In genomic region chr4:152324641-152325562, GRCm38 (mm10) we compare ENCODE assay signal across 8 mouse cellular contexts. TPM values are rescaled to one million over a fixed set of nuclear protein-coding genes. Genes with fewer than 3 reads are reported as not detected.
A peak's percentile ranks its signal among the peaks of the same experiment; 100 is the strongest.
DNase-seq lines count a peak whose midpoint lies in the region; ATAC-seq lines count a peak whose summit lies in the region.

No protein-coding gene starts in this region.

- H3K4me1 ChIP-seq in heart, embryonic 16.5 days (ENCODE audit: control insufficient read depth, insufficient read depth, low read length), result peaks cover 19% of the 10 kb centered on the region
- H3K4me1 ChIP-seq in hindbrain, embryonic 13.5 days (replicated peaks), result peaks cover 22% of the 10 kb centered on the region
- H3K4me1 ChIP-seq in midbrain, embryonic 13.5 days (replicated peaks), result peaks cover 30% of the 10 kb centered on the region

- peak overlapping the region; percentile 47 for H3K27ac ChIP-seq in heart, embryonic 16.5 days (ENCODE audit: low read length)
- no peak overlapping the region for H3K27ac ChIP-seq in hindbrain, embryonic 13.5 days
- H3K27ac ChIP-seq in midbrain, embryonic 13.5 days, result no peak overlapping the region

- peak overlapping the region; percentile 66 for H3K9ac ChIP-seq in heart, embryonic 16.5 days (ENCODE audit: low read length)
- no peak overlapping the region for H3K9ac ChIP-seq in hindbrain, embryonic 13.5 days
- H3K9ac ChIP-seq in midbrain, embryonic 13.5 days (replicated peaks), result no peak overlapping the region

- peak overlapping the region; percentile 61 for H3K4me2 ChIP-seq in heart, embryonic 16.5 days (ENCODE audit: low read depth, low read length)
- peak overlapping the region; percentile 88 for H3K4me2 ChIP-seq in hindbrain, embryonic 13.5 days
- H3K4me2 ChIP-seq in midbrain, embryonic 13.5 days (replicated peaks), result peak overlapping the region; percentile 28

- no peaks in the 10 kb centered on the region for H3K27me3 ChIP-seq in heart, embryonic 16.5 days (ENCODE audit: control insufficient read depth, insufficient read depth, low read length)
- 0 out of 2 replicates have a peak, but pooled peaks cover 12% of the 10 kb centered on the region for H3K27me3 ChIP-seq in hindbrain, embryonic 13.5 days
- H3K27me3 ChIP-seq in midbrain, embryonic 13.5 days, result no peaks in the 10 kb centered on the region

- peak; percentile 15 for ATAC-seq in heart, embryonic 16.5 days (replicated peaks; ENCODE audit: extremely low read depth, insufficient read depth, low FRiP score)
- ATAC-seq in hindbrain, embryonic 13.5 days (ENCODE audit: low FRiP score), result peak; percentile 44
- ATAC-seq in midbrain, embryonic 13.5 days, result peak; percentile 57

- no peaks in the 10 kb centered on the region for H3K9me3 ChIP-seq in heart, embryonic 16.5 days (replicated peaks; ENCODE audit: control insufficient read depth, low read length)
- no peaks in the 10 kb centered on the region for H3K9me3 ChIP-seq in hindbrain, embryonic 13.5 days
- no peaks in the 10 kb centered on the region for H3K9me3 ChIP-seq in midbrain, embryonic 13.5 days

- DNase-seq in heart, adult 11 months, result no peak
- DNase-seq in R1 (ENCODE audit: low read depth, low spot score), result peak; percentile 64
- no peak for DNase-seq in urinary bladder, postnatal 25 days (ENCODE audit: low spot score)
- DNase-seq in cerebellum, adult 11 months, result no peak
- DNase-seq in urinary bladder, adult 18-20 months (ENCODE audit: low spot score in 2 of 2), result no peak

- WGBS in heart, embryonic 16.5 days, result 43% methylated on average over 16 of the region's 16 CpGs
- WGBS in hindbrain, embryonic 13.5 days, result 58% methylated on average over 16 of the region's 16 CpGs
- 55% methylated on average over 16 of the region's 16 CpGs for WGBS in midbrain, embryonic 13.5 days

- H3K4me3 ChIP-seq in heart, embryonic 16.5 days (ENCODE audit: low read length), result peak overlapping the region; percentile 83
- H3K4me3 ChIP-seq in hindbrain, embryonic 13.5 days, result peak overlapping the region; percentile 95
- peak overlapping the region; percentile 86 for H3K4me3 ChIP-seq in midbrain, embryonic 13.5 days (replicated peaks)

- peaks cover 17% of the 10 kb centered on the region for H3K36me3 ChIP-seq in heart, embryonic 16.5 days (ENCODE audit: control insufficient read depth, insufficient read depth)
- H3K36me3 ChIP-seq in hindbrain, embryonic 13.5 days, result peaks cover 14% of the 10 kb centered on the region
- H3K36me3 ChIP-seq in midbrain, embryonic 13.5 days, result peaks cover 17% of the 10 kb centered on the region

RNA-seq across cellular contexts. Expression of gene Rpl22, which starts 0.6 kb away (rescaled TPM):
- 186 and 190 TPM in 2 replicates for polyA plus RNA-seq in heart, embryonic 16.5 days (2015; fragmentation: Nextera tagmentation; extraction: Ambion mirVana)
- polyA plus RNA-seq in hindbrain, embryonic 13.5 days (2015; fragmentation: Nextera tagmentation; extraction: Ambion mirVana), result 205 and 218 TPM in 2 replicates
- 213 and 217 TPM in 2 replicates for polyA plus RNA-seq in midbrain, embryonic 13.5 days (2015; fragmentation: Nextera tagmentation; extraction: Ambion mirVana)

RNA-seq across cellular contexts. Expression of gene Rnf207, which starts 6.1 kb away (rescaled TPM):
- polyA plus RNA-seq in heart, embryonic 16.5 days (2015; fragmentation: Nextera tagmentation; extraction: Ambion mirVana), result 118 and 122 TPM in 2 replicates
- polyA plus RNA-seq in hindbrain, embryonic 13.5 days (2015; fragmentation: Nextera tagmentation; extraction: Ambion mirVana), result 5.2 and 7.7 TPM in 2 replicates
- polyA plus RNA-seq in midbrain, embryonic 13.5 days (2015; fragmentation: Nextera tagmentation; extraction: Ambion mirVana), result 4.7 TPM in 2 replicates

RNA-seq across cellular contexts. Expression of gene Chd5, which starts 13.5 kb away (rescaled TPM):
- 0.02 and 0.04 TPM in 2 replicates for polyA plus RNA-seq in heart, embryonic 16.5 days (2015; fragmentation: Nextera tagmentation; extraction: Ambion mirVana)
- polyA plus RNA-seq in hindbrain, embryonic 13.5 days (2015; fragmentation: Nextera tagmentation; extraction: Ambion mirVana), result 38.7 and 38.9 TPM in 2 replicates
- polyA plus RNA-seq in midbrain, embryonic 13.5 days (2015; fragmentation: Nextera tagmentation; extraction: Ambion mirVana), result 30.0 and 32.1 TPM in 2 replicates

RNA-seq across cellular contexts. Expression of gene Icmt, which starts 27.9 kb away (rescaled TPM):
- 19.3 and 23.3 TPM in 2 replicates for polyA plus RNA-seq in heart, embryonic 16.5 days (2015; fragmentation: Nextera tagmentation; extraction: Ambion mirVana)
- polyA plus RNA-seq in hindbrain, embryonic 13.5 days (2015; fragmentation: Nextera tagmentation; extraction: Ambion mirVana), result 17.2 and 18.4 TPM in 2 replicates
- 18.1 and 19.0 TPM in 2 replicates for polyA plus RNA-seq in midbrain, embryonic 13.5 days (2015; fragmentation: Nextera tagmentation; extraction: Ambion mirVana)

RNA-seq across cellular contexts. Expression of gene Hes3, which starts 33.4 kb away (rescaled TPM):
- polyA plus RNA-seq in heart, embryonic 16.5 days (2015; fragmentation: Nextera tagmentation; extraction: Ambion mirVana), result not detected in 2 replicates
- 0.38 and 0.79 TPM in 2 replicates for polyA plus RNA-seq in hindbrain, embryonic 13.5 days (2015; fragmentation: Nextera tagmentation; extraction: Ambion mirVana)
- polyA plus RNA-seq in midbrain, embryonic 13.5 days (2015; fragmentation: Nextera tagmentation; extraction: Ambion mirVana), result 1.4 and 2.5 TPM in 2 replicates

Comparison
In these comparisons a context has a peak if more than half of its experiments do, and no peak if none do; other contexts are left out.
1. H3K4me2 ChIP-seq: peak in every context shown above with its lines; median percentile 88 in hindbrain, embryonic 13.5 days; 61 in heart, embryonic 16.5 days; 28 in midbrain, embryonic 13.5 days.
2. RNA of gene Rnf207, which starts 6.1 kb away (polyA plus RNA-seq): 118 to 122 TPM in heart, embryonic 16.5 days; 5.2 to 7.7 TPM in hindbrain, embryonic 13.5 days and 4.7 TPM in midbrain, embryonic 13.5 days; every median in the first group is over 10 times any median in the second.
3. RNA of gene Chd5, which starts 13.5 kb away (polyA plus RNA-seq): 38.7 to 38.9 TPM in hindbrain, embryonic 13.5 days and 30.0 to 32.1 TPM in midbrain, embryonic 13.5 days; 0.02 to 0.04 TPM in heart, embryonic 16.5 days; every median in the first group is over 10 times any median in the second.
4. Peak in every context shown above with its lines, with median percentiles within 50 percentile points of each other: ATAC-seq and H3K4me3 ChIP-seq.